Mouse (Mus musculus): ENCODE results near the gene Bex1. TPM values are rescaled to one million over a fixed set of nuclear protein-coding genes. Genes with fewer than 3 reads are reported as not detected.
"Not testable (repeated sequence)": the region's sequence is repeated elsewhere in the genome, so short reads cannot be mapped to it uniquely, and the experiment has no call there.

Bex1 gene
- polyA plus RNA-seq (2021) = 0.86 TPM

DNA sequence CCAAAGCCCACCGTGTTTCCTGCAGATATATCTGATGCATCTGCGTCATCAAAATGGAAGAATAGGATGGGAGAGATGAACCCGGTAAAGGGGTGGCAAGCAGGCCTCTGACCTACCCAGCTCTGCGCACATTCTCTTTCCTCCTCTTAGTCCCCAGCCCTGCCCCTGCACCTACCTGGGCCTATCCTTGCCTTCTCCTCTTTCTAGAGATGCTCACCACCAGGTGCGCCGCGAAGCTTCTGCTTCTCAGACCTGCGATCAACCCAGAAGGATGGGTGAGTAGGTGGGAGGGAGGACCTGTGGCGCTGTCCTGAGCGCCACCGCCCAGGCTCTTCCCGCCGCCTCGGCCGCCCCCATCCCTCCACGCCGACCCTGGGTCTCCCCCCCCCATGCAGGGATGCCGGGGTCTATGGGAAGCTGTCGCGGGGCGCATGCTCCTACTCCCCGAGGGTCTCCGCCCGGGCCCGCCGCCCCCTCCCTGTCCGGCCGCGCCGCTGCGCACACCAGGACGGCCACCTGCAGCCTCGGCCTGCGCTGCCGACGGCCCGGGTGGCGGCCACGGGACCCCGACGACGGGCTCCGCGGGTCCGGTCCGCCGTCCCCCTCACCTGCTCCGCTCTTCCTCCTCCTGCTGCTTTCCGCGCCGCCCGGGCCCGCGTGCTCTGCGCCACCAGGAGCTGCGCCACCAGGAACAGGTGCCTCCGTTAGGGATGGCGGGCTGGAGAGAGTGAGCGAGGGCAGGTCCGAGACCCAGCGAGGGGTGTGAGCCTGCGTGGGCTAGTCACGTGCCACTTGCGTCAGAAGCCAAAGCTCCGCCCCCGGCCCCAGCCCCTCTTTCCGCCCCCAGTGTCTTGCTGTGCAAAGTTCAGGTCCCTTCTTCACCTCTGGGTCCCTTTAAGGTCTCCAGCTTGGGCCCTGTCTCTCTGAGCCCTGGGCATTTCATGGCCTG, at the start of gene Bex1, which contains the start of gene Tceal7:
Gene Bex1 (minus strand): TSS at position 785 of the 949 bp plus-strand sequence.
Gene Tceal7 (plus strand): TSS at position 51 of the 949 bp plus-strand sequence.
- POLR2A ChIA-PET; in situ Hi-C loops (cut with MboI; ENCODE audit: low pct_unique_long_range_greater_than_20kb); ATAC-seq; DNase-seq (ENCODE audit: low read depth, low spot score); CTCF ChIA-PET: not testable (repeated sequence)
- H3K27me3 ChIP-seq = peaks cover 15% of the 10 kb centered on the region

DNA sequence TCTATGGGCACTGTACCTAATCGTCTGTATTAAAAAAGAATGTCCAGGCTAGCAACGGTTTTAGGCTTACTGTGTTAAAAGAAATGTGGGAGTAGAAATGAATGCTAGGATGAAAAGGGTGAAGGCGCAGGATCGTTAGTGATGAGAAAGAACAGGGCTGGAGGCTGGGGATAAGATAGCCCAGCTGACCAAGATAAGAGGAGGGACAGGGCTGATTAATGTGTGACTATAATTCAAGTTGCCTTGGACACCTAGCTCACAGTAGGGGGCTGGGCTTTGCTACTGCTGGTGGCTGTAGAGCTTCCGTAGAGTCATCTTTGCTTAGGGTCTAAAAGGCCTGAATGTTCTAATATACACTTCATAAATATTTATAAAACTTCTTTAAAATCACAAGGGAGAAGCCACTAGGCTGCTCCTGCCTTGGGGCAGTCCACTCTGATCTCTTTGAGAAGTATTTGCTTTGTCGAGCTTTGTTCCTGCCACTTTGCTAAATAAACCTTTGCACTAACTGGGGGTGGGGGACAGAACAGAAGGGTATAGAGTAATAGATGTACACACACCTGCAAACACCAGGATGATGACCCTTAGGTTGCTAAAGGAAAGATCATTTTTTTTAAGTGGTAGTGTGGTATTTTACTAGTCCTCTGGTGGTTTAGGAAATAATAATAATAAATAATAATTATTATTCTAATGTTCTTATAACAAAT, 36.9 kb upstream of the Bex1 start:
- POLR2A ChIA-PET = interaction anchor here (0.8 kb wide), 1 partner anchor 15 kb away, joined by 3 read pairs; no protein-coding TSS in a partner anchor
- no peak for ATAC-seq
- in situ Hi-C loops (cut with MboI; ENCODE audit: low pct_unique_long_range_greater_than_20kb) = no loop called here
- H3K27me3 ChIP-seq = no peaks in the 10 kb centered on the region
- TF ChIP-seq CTCF (IDR thresholded peaks at IDR 0.05) = no peak
- no peak for DNase-seq (ENCODE audit: low read depth, low spot score)
- CTCF ChIA-PET = no interaction called here

GRCm38 (mm10) chrX:136249671-136250070, 34.4 kb upstream of the Bex1 start:
- peaks cover 3% of the 10 kb centered on the region for H3K27me3 ChIP-seq
- DNase-seq (ENCODE audit: low read depth, low spot score) (no peak), ATAC-seq (no peak)
- POLR2A ChIA-PET = no interaction called here
- in situ Hi-C loops (cut with MboI; ENCODE audit: low pct_unique_long_range_greater_than_20kb) = no loop called here
- TF ChIP-seq CTCF (IDR thresholded peaks at IDR 0.05) = no peak
- CTCF ChIA-PET = interaction anchor here (2.7 kb wide), 1 partner anchor 19 kb away, joined by 11 read pairs; the partner anchor contains the start of gene Bex3

- no peak for ATAC-seq
- in situ Hi-C loops (cut with MboI; ENCODE audit: low pct_unique_long_range_greater_than_20kb) = no loop called here
- CTCF ChIA-PET = interaction anchor here (2.7 kb wide), 1 partner anchor 20 kb away, joined by 11 read pairs; the partner anchor contains the start of gene Bex3
- H3K27me3 ChIP-seq = peaks cover 3% of the 10 kb centered on the region
- DNase-seq (ENCODE audit: low read depth, low spot score) = no peak
- POLR2A ChIA-PET = interaction anchor here (0.6 kb wide), 1 partner anchor 789 kb away, joined by 4 read pairs; the partner anchor contains the start of gene Slc25a53
- no peak for TF ChIP-seq CTCF (IDR thresholded peaks at IDR 0.05)
These were observed 33.5 kb upstream of the Bex1 start for GRCm38 (mm10) chrX:136248811-136249210.

DNA sequence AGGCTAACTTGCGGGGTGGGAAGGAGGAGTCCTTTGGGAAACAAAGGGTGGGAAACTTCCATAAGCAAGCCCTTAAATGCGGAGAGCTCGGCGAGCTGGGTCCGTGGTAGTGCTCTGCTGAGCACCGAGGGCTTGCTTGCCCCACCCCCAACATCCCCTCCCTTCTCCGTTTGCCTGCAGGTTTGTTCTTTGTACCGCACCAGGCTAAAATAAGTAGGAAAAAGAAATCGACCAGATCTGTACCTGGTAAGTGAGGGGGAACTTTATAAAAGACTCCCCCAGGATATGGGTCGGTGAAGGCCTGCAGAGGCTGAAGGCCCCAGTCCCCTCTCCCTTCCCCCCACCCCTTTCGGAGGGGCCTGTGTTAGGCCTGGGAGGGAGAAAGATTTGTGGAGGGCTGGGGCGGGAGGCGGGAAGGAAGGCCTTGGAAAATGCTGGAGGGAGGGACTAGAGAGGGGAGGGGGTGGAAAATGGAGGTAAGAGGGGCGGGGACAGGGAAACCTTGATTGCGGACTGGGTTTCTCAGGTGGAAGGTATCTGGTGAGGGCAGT, 30.3 kb upstream of the Bex1 start:
- ChIA-PET POLR2A (no interaction called here), CTCF (no interaction called here)
- ATAC-seq (peak; percentile 40), DNase-seq (ENCODE audit: low read depth, low spot score) (no peak)
- TF ChIP-seq CTCF (IDR thresholded peaks at IDR 0.05) = no peak
- in situ Hi-C loops (cut with MboI; ENCODE audit: low pct_unique_long_range_greater_than_20kb) = no loop called here
- peaks cover 3% of the 10 kb centered on the region for H3K27me3 ChIP-seq

DNA sequence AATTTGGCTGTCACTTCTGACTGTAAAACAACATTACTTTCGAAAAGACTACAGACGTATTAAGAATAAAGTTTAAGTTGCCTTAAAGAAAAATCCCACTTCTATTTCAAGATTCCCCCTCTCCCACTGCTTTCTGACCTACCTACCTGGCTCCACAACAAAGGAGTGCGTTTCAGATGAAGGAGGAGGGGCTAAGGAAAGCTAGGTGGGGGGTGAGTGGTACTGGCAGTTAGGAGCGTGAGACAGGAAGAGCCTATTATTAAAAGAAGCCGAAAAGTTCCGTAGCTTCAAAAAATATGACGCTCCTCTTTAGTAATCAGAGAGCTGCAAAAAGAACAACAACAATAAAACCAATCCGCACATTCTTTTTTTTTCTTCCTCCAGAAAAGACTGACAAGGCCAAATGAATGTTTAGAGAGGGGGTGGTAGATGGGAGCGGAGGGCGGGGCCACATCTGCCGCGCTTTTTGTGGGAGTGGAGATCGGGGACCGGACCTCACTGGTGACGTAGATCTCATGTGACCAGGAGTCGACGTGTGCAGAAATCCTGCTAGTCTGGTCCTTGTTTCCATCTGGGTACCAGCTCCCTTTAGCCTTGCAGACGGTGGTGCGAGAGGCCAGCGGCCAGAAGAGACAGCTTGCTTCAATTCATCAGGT, 29.4 kb upstream of the Bex1 start, which contains the start of gene Tceal9:
Gene Tceal9 (plus strand): TSS at position 506 of the 656 bp plus-strand sequence.
- POLR2A ChIA-PET = interaction anchor here (0.6 to 0.9 kb wide), 2 partner anchors 60 to 70 kb away, joined by 3 to 5 read pairs; no protein-coding TSS in a partner anchor
- CTCF ChIA-PET = no interaction called here
- peaks cover 3% of the 10 kb centered on the region for H3K27me3 ChIP-seq
- ATAC-seq (peak; percentile 79), DNase-seq (ENCODE audit: low read depth, low spot score) (peak; percentile 6)
- no peak for TF ChIP-seq CTCF (IDR thresholded peaks at IDR 0.05)
- in situ Hi-C loops (cut with MboI; ENCODE audit: low pct_unique_long_range_greater_than_20kb) = no loop called here

- ATAC-seq = no peak
- TF ChIP-seq CTCF (IDR thresholded peaks at IDR 0.05) = no peak
- in situ Hi-C loops (cut with MboI; ENCODE audit: low pct_unique_long_range_greater_than_20kb) = no loop called here
- H3K27me3 ChIP-seq = peaks cover 5% of the 10 kb centered on the region
- ChIA-PET POLR2A (no interaction called here), CTCF (interaction anchor here (1.3 kb wide), 1 partner anchor 66 kb away, joined by 3 read pairs; no protein-coding TSS in a partner anchor)
- DNase-seq (ENCODE audit: low read depth, low spot score) = no peak
These were observed 27.9 kb upstream of the Bex1 start for GRCm38 (mm10) chrX:136243181-136243580.

GRCm38 (mm10) chrX:136238118-136238517, 22.8 kb upstream of the Bex1 start:
- CTCF ChIA-PET = interaction anchor here (1.0 to 1.5 kb wide), 3 partner anchors 21 to 84 kb away, joined by 3 to 7 read pairs (median 4); no protein-coding TSS in a partner anchor
- in situ Hi-C loops (cut with MboI; ENCODE audit: low pct_unique_long_range_greater_than_20kb) = no loop called here
- ATAC-seq (no peak), DNase-seq (ENCODE audit: low read depth, low spot score) (no peak)
- POLR2A ChIA-PET = no interaction called here
- TF ChIP-seq CTCF (IDR thresholded peaks at IDR 0.05) = peak; percentile 52
- H3K27me3 ChIP-seq = peaks cover 8% of the 10 kb centered on the region

DNA sequence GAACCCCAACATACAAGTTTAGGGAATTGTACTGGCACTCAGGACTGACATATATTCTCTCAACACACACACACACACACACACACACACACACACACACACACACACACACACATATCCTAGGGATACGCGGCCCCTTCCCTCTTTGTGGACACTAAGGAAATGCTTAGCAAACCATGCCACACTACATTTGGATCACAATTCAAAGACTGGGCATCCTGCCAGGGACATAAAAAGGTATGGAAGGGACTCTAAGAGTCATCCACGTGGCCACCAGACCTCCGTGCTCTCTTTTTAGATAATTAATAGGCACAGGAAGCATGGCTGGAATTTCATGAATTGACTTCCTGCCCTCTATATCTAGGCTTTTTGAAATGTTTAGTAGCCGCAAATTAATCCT, 12.5 kb upstream of the Bex1 start:
- in situ Hi-C loops (cut with MboI; ENCODE audit: low pct_unique_long_range_greater_than_20kb) = no loop called here

DNA sequence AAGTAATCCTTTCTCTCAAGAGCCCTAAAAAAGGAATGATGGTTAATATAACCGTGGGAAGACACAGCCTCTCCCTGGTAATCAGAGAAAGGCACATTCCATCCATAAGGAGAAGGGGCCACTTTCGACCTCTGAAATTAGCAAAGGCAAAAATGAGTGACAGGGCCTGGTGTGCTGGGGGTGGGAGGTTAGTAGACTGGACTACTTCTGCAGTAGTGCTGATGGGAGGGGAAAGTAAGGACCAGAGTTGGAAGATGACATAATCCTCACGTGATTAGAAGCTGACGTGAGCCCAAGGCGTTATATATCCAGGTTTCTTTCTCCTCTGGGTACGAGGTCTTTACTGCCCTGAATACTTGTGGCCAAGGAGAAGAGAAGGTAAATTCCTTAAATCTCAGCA, 8.4 kb upstream of the Bex1 start:
- TF ChIP-seq CTCF (IDR thresholded peaks at IDR 0.05) = no peak
- DNase-seq (ENCODE audit: low read depth, low spot score) = no peak
- ChIA-PET POLR2A (no interaction called here), CTCF (no interaction called here)
- in situ Hi-C loops (cut with MboI; ENCODE audit: low pct_unique_long_range_greater_than_20kb) = no loop called here
- no peak for ATAC-seq
- peaks cover 40% of the 10 kb centered on the region for H3K27me3 ChIP-seq

More for the DNA sequence above, 12.5 kb upstream of the Bex1 start:
- TF ChIP-seq CTCF (IDR thresholded peaks at IDR 0.05) = no peak
- H3K27me3 ChIP-seq = peaks cover 37% of the 10 kb centered on the region
- ChIA-PET CTCF (no interaction called here), POLR2A (no interaction called here)
- DNase-seq (ENCODE audit: low read depth, low spot score) (no peak), ATAC-seq (no peak)

Measured in Patski (cell line).